Mouse (Mus musculus): ENCODE data around the gene Gm45233. TPM values are rescaled to one million over a fixed set of nuclear protein-coding genes. Genes with fewer than 3 reads are reported as not detected.
"Not testable (repeated sequence)": the region's sequence is repeated elsewhere in the genome, so short reads cannot be mapped to it uniquely, and the experiment has no call there.

Gene Gm45233
- total RNA-seq (2021): under 1 TPM in 1 of 2 experiments, not detected in 1; 0.60 TPM
- long read RNA-seq, experiment 1, partial matches to known transcripts: 0 of 125 reads
- long read RNA-seq, experiment 1, other reads (novel, unspliced or antisense): 125 of 125 reads
- long read RNA-seq, experiment 2: 0 reads

GRCm38 (mm10) chr7:43443917-43444293, at the start of gene Gm45233, which contains the start of gene Etfb:
Gene Gm45233 (plus strand): TSS chr7:43444128.
Gene Etfb (plus strand): TSS chr7:43444083.
- DNase-seq: peak; percentile 96 to 99

DNA sequence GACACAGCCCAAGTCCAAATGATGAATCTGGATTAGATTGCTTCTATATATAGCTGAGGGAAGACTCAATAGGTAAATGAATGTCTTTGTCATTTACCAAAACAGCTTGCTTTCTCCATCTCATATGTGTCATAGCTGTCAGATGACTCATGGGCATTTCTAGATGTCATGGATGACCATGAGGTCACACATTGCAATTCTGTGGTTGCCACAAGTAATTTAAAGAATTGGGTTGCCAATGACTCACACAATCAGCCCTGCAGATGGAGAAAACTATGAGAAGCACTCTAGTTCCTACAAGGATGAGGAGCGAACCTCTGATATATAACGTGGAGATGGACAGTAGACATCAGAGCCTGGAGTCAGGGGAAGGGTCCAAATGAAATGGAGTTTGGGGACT, 44.4 kb upstream of the Gm45233 start:
- DNase-seq: no peak

DNA sequence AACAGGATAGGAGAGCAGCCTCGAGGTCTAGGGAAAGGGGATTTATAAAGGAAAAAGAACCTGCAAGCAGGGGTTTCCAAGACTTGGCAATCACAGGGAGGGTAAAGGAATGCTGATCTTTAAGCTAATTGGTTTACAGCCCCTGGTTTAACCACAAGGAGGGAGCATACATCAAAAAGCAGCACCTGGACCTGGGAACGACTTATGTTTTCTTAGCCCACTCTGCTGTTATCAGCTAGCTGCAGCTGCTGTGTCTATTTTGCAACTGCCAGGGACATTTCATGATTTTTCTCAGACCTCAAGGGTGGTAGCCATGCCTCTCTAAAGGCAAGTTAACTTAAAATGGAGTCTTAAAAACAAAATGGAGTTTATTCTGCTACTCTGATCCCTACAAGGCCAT, 41.2 kb upstream of the Gm45233 start:
- DNase-seq: no peak

GRCm38 (mm10) chr7:43407573-43407972, 36.4 kb upstream of the Gm45233 start:
- no peak for DNase-seq

DNA sequence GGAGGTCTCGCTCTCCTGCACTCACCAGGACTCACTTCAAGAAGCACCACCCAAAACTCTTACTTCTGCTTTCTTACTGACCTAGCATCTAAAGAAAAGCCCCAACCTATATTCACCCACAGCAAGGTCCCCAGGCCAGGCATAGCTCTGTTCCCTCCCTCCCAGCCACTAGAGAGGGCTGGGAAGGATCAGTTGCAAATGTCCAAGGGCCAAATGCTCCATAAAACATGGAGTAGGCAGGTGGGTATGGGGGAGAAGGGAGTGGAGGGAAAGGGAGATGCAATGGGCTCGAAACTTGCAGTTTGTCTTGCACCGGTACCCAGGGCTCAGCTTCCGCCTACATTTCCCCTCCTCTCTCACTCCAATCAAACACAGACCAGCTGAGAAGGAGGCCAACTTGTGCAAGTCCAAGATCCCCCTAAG, 35.8 kb upstream of the Gm45233 start, which contains the start of gene Siglecg:
Gene Siglecg, plus strand, starts transcription at position 74 of the 423 bp plus-strand sequence.
- DNase-seq: no peak

DNA sequence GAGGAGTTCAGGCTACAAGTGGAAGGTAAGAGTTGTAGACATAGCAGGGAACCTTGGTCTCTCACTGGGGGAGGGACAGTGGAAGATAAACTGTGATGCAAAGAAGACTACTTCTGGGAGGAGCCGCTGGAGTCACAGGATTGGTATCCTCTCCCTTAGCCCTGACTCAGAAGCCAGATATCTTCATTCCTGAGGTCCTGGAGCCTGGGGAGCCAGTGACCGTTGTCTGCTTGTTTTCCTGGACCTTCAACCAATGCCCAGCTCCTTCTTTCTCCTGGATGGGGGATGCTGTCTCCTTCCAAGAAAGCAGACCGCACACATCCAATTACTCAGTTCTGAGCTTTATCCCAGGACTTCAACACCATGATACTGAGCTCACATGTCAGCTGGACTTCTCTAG, 34.8 kb upstream of the Gm45233 start:
- DNase-seq: no peak

- DNase-seq: not testable (repeated sequence)
Observed at GRCm38 (mm10) chr7:43411724-43412123, 32.2 kb upstream of the Gm45233 start.

GRCm38 (mm10) chr7:43417298-43417697, 26.6 kb upstream of the Gm45233 start:
- DNase-seq: no peak

- peak; percentile 79 to 93 for DNase-seq
Observed at GRCm38 (mm10) chr7:43422995-43423617, 20.8 kb upstream of the Gm45233 start.

- no peak for DNase-seq
Observed at GRCm38 (mm10) chr7:43423991-43424625, 19.8 kb upstream of the Gm45233 start.

- DNase-seq: no peak
Observed at GRCm38 (mm10) chr7:43427406-43427805, 16.5 kb upstream of the Gm45233 start, which contains the start of gene Lim2. Gene Lim2 (plus strand): TSS chr7:43427670.

DNA sequence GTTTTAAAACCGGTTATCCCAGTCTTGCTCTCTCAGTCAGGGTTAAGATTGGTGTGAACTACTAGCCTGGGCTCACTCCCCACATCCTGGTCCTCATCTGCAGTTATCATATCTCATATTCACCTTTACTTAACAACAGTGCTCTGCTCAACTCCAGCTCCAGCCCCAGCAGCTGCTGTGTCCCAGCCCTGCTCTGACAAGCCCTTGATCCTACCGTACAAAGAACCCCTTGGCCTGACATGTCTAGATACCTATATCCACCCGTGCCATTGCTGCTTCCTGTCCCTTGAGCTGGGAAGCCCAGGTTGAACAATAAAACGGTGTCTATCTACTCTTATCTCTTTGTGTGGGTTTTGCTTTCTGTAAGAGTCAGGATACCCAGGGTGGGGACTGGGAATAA, 14.4 kb upstream of the Gm45233 start:
- DNase-seq: no peak

GRCm38 (mm10) chr7:43432891-43433290, 11.0 kb upstream of the Gm45233 start:
- no peak for DNase-seq

DNA sequence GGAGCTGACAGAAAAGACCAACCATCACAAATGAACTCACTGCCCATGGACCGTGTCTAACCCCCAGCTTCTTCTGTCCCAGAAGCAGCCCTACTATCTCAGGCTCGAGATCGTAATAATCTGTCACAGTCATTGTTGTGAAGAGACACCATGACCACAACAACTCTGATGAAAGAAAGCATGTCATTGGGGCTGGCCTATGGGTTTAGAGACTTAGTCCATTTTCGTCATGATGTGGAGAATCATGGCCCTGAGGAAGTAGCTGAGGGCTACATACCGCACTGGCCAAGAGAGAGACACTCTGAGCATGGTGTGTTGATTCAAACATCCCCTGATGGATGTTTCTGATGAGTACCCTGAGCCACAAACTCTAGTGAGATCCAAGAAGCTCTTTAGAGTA, 9.3 kb upstream of the Gm45233 start:
- DNase-seq: no peak

- no peak for DNase-seq
Observed at GRCm38 (mm10) chr7:43436341-43437255, 7.3 kb upstream of the Gm45233 start, which contains the start of gene Nkg7. Gene Nkg7 (plus strand): TSS chr7:43437073.

DNA sequence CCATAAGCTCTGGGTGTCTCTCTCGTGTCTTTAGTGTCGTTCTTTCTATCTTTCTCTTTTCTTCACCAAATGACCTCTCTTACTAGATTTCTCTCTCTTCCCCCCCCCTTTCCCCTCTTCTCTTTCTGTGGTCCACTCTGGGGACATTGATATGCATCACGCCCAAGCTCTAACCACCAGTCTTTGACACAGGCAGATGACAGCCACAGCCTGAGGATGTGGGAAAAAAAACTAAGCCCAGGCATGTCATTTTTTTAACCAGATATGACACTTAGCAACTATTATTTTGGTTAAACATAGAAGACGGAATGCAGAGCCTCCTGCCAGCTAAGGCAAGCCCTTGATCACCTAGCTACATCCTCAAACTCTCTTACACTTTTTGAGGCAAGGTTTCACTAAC, 5.3 kb upstream of the Gm45233 start:
- DNase-seq: no peak

- DNase-seq: no peak
Observed at GRCm38 (mm10) chr7:43440482-43440881, 3.4 kb upstream of the Gm45233 start, which contains the start of gene Cldnd2. Gene Cldnd2 (plus strand): TSS chr7:43440782.

DNA sequence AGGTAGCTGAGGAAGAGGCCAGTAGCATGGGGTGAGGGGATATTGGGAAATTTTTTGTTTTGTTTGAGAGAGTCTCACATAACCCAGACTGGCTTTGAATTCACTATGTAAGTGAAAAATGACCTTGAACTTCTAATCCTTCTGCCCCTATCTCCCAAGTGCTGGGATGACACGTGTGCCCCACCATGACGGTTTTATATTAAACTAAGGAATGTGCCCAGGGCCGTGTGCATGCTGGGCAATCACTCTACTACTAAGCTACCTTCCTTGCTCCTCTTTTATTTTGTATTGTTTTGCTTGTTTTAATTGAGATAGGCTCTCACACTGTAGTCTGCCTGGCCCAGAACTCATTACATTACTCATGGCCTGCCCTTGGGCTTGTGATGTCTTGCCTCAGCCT, 2.9 kb upstream of the Gm45233 start:
- no peak for DNase-seq

- DNase-seq: no peak
Observed at GRCm38 (mm10) chr7:43442684-43443083, 1.2 kb upstream of the Gm45233 start.

DNA sequence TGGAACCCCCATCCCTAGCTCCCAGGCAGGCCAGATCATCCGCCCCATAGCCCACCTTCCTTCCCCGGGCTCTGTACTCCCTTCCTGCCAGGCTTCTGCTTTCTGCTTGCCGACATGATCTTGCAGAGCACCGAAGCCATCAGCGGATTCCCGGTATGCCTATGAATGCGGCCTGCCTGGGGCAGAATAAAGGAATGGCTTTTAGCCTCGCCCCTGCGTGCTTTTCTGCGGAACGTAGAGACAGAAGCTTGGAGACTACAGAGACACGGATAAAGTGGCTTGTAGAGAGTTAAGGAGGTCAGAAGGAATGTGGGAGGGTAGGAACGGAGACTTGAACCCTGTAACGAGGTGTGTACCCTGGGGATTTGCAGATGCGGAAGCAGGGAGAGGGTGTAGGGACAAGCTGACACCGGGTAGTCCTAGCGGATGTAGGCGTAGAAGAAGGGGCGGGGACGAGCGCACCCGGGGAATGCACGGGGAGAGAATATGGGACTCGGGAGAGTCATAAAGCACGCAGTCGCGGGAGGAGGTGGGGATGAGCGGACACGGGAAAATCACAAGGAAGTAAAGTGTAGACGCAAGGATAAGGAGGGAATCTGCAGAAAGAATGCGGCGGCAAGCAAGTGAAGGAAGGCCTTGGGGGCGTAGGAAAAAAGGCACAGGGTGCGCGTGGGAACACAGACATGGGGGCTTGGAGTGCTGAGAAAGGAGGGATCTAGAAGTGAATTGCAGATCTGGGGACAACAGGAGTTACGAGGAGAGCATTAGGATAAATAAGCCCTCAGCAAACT, 607 bp upstream of the Gm45233 start:
- DNase-seq: peak; percentile 90 to 93

DNA sequence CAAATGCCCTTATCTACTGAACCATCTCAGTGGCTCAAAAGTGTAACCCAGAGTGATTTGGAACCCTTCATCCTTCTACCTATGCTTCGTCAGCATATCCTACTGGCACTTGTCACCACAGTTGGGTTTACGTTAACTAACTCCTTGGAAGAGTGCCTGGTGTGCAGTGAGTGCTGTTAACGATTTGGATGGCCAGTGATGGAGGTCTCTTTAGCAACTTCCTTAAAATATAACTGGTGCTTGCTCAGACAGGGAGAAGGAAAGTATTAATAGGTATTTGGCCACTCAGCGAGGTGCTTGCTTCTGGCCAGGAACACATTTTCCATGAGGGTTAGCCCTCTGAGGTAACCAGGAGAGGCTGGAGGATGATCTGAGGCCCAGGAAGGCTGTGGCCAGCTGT, 3.9 kb downstream of the Gm45233 start:
- DNase-seq: no peak

DNA sequence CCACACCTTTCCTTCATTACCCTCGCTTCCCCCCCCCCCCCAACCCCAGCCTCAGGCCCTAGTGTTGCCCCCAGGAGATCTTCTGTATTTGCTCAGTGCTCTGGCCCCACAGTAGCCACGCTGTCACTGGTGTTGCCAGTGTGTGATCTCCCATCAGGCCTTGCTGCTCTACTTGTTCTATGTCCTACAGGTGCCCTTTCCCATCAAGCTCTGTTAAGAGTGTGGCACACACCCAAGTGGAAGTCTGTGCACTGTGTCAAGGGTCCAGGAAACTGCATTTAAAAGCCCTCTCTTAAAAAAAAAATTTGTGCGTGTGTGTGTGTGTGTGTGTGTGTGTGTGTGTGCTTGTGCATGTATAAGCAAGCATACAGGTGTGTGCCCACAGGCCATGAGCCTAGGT, 4.3 kb downstream of the Gm45233 start:
- peak; percentile 40 to 59 for DNase-seq
